Mouse (Mus musculus) bone marrow, adult 2 months (tissue): Measurements from ENCODE around the gene Fbxw19. TPM values are rescaled to one million over a fixed set of nuclear protein-coding genes. Genes with fewer than 3 reads are reported as not detected.
"Not testable (repeated sequence)": the region's sequence is repeated elsewhere in the genome, so short reads cannot be mapped to it uniquely, and the experiment has no call there.

Experiments used
- H3K27ac ChIP-seq: fragments of 200-500 bp; 2 replicates; pipeline ENCODE4 v1.5.1; 2012; ENCODE audit warnings: low read depth, mild to moderate bottlenecking, control low read depth, inconsistent platforms, low read length; ENCODE audit not compliant: control insufficient read depth, poor library complexity, insufficient read depth
- H3K4me1 ChIP-seq: fragments of 200-500 bp; 2 replicates; pipeline ENCODE4 v1.6.1; 2011; ENCODE audit warnings: low read length; ENCODE audit not compliant: control insufficient read depth, insufficient read depth
- H3K4me3 ChIP-seq: fragments of 200-500 bp; replicated peaks from 2 replicates; pipeline ENCODE3; 2011; ENCODE audit warnings: mild to moderate bottlenecking, low read depth, low read length, control low read depth; ENCODE audit not compliant: control insufficient read depth
- CTCF ChIP-seq: fragments of 200-500 bp; IDR thresholded peaks from 2 replicates; pipeline ENCODE4 v1.5.1; 2011; ENCODE audit warnings: low read length, control low read depth; ENCODE audit not compliant: control insufficient read depth, insufficient read depth
- POLR2A ChIP-seq: fragments of 200-500 bp; IDR thresholded peaks from 2 replicates; pipeline ENCODE4 v1.6.1; 2011; ENCODE audit warnings: low read depth, mild to moderate bottlenecking, control low read depth, low read length, borderline replicate concordance; ENCODE audit not compliant: control insufficient read depth
- WGBS: fragments of 180-500 bp; shearing (Covaris S2); methylation state at CpG from one replicate; pipeline ENCODE4 v1.1.7; 2018; 5-methylcytosine and 5-hydroxymethylcytosine counted together
- polyA plus RNA-seq: library from polyadenylated mRNA; stranded (reverse); fragments of >200 nt; gene quantifications from 2 replicates; pipeline ENCODE4 v1.2.4, GENCODE M21; 2011; ENCODE audit warnings: low replicate concordance; ENCODE audit not compliant: missing spikeins, insufficient read depth, insufficient read length

Fbxw19 gene
- polyA plus RNA-seq: 3.1 and 6.3 TPM in 2 replicates

- H3K27ac ChIP-seq, H3K4me3 ChIP-seq, H3K4me1 ChIP-seq: not testable (repeated sequence)
- WGBS: 58% methylated on average over 1 of the region's 1 CpGs
Observed at GRCm38 (mm10) chr9:109495775-109496174, at the start of gene Fbxw19. Fbxw19 (minus strand) TSS chr9:109495875.

DNA sequence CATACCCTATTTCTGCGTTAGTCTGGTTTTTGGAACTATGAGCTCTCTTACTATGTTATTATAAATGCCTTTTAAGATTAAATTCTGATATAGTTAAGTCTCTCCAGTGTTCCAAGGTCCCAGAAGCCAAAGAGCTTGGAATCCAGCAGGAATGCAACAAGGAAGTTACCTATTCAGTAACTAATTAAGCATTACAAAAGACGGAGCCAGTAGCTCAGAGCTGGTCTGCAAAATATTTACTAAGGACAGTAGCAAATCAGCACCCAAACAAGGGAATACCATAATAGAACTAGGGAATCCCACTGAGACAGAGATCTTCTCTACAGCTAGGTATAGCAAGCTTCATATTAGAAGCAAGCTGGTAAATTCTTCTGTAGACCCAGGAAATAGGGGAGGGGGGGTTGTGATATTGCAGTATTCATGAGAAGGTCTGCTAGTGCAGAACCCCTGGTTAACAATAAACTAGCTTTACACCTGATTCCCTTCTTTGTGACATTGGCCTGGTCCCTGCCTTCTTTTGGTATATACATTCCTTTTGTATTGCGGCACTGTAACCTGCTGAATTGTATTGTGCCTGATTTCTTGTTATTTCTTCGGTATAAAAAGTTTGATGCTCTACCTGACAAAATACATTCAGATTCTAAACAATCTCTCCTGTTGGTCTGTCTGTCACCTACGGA is 27.9 kb upstream of the Fbxw19 start:
- Histone ChIP-seq H3K4me3 (no peak overlapping the region), H3K27ac (no peak overlapping the region), H3K4me1 (no peaks in the 10 kb centered on the region)
- WGBS: 79% methylated on average over 5 of the region's 5 CpGs
- TF ChIP-seq CTCF: no peak
- no peak for TF ChIP-seq POLR2A

GRCm38 (mm10) chr9:109449040-109449439 is 46.6 kb downstream of the Fbxw19 start, which contains the start of gene Fbxw16:
Fbxw16 (minus strand) TSS chr9:109449140.
- no peaks in the 10 kb centered on the region for H3K4me1 ChIP-seq
- no peak within 1 kb of the TSS for H3K4me3 ChIP-seq
- H3K27ac ChIP-seq: no peak within 1 kb of the TSS
- TF ChIP-seq CTCF (no peak), POLR2A (no peak)

DNA sequence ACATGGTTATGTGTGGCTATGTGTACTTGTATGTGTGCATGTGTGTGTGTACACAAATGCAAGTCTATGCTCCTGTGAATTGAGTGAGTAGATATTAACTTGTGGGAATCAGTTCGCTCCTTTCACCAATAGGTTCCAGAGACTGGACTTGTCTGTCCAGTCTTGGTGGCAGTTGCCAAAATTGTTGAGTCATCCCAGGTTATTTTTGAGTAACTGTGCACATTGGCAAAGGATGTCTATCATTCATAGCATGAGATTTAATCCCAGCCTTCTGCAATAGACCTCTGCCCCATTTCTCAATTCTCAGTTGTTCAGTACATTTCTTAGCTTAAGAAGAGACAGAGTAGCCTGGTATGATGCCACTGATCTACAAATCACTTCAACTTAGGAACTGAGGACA is 62.7 kb downstream of the Fbxw19 start:
- no peak for TF ChIP-seq POLR2A
- no peak for TF ChIP-seq CTCF
- Histone ChIP-seq H3K4me1 (no peaks in the 10 kb centered on the region), H3K4me3 (no peak overlapping the region), H3K27ac (no peak overlapping the region)
- 90% methylated on average over 1 of the region's 1 CpGs for WGBS

Other genes starting within 250 kb of the Fbxw19 start
- not detected in 2 replicates for gene Fbxw14, start 208.2 kb downstream of the Fbxw19 start, polyA plus RNA-seq
- gene Fbxw28, start 156.2 kb downstream of the Fbxw19 start, polyA plus RNA-seq: not detected in 2 replicates
- not detected in 2 replicates for gene Fbxw22, start 91.6 kb downstream of the Fbxw19 start, polyA plus RNA-seq
- gene Fbxw16, start 46.7 kb downstream of the Fbxw19 start, polyA plus RNA-seq: not detected in 2 replicates
- gene Fbxw15, start 72.4 kb upstream of the Fbxw19 start, polyA plus RNA-seq: not detected in 2 replicates
- not detected in 2 replicates for gene Fbxw24, start 130.2 kb upstream of the Fbxw19 start, polyA plus RNA-seq
- gene Fbxw25, start 168.8 kb upstream of the Fbxw19 start, polyA plus RNA-seq: not detected in 2 replicates
- not detected in 2 replicates for gene Fbxw18, start 206.8 kb upstream of the Fbxw19 start, polyA plus RNA-seq